Mouse (Mus musculus) lung, postnatal 0 days (tissue): ENCODE measurements at regions not wholly inside any gene's neighbourhood (a gene's known extent, or its start where the extent isn't known, plus 50 kb on each side); places are given as distances from the start of the nearest gene placed in this dataset.

Experiments used
- ATAC-seq: fragments of 200-750 bp; cut with Nextera tagmentation; 2 replicates; pipeline ENCODE4 v1.8.0; 2017; ENCODE audit warnings: moderate library complexity
- DNase-seq: peaks from one replicate; pipeline ENCODE4 v3.0.0-alpha.2; 2016; ENCODE audit warnings: low spot score
- H3K27ac ChIP-seq: fragments of 300-500 bp; sonication (generic); 2 replicates; pipeline ENCODE4 v1.5.1; 2014; ENCODE audit warnings: antibody characterized with exemption, mild to moderate bottlenecking, low read length, mixed read lengths
- H3K27me3 ChIP-seq: fragments of 300-500 bp; sonication (generic); replicated peaks from 2 replicates; pipeline ENCODE4 v1.6.1; 2014; ENCODE audit warnings: low read length, mixed read lengths; ENCODE audit not compliant: insufficient read depth
- H3K36me3 ChIP-seq: fragments of 300-500 bp; sonication (generic); 2 replicates; pipeline ENCODE4 v1.6.1; 2014; ENCODE audit warnings: low read length, mixed read lengths; ENCODE audit not compliant: insufficient read depth
- H3K4me1 ChIP-seq: fragments of 300-500 bp; sonication (generic); 2 replicates; pipeline ENCODE4 v1.6.1; 2014; ENCODE audit warnings: antibody characterized with exemption, low read depth, low read length, mixed read lengths; ENCODE audit not compliant: insufficient read depth
- H3K4me2 ChIP-seq: fragments of 300-500 bp; sonication (generic); replicated peaks from 2 replicates; pipeline ENCODE4 v1.6.1; 2014; ENCODE audit warnings: low read depth, mild to moderate bottlenecking, low read length, moderate library complexity, mixed read lengths
- H3K4me3 ChIP-seq: fragments of 300-500 bp; sonication (generic); 2 replicates; pipeline ENCODE4 v1.5.1; 2014; ENCODE audit warnings: low read depth, low read length
- H3K9ac ChIP-seq: fragments of 300-500 bp; sonication (generic); replicated peaks from 2 replicates; pipeline ENCODE4 v1.6.1; 2014; ENCODE audit warnings: low read depth, mild to moderate bottlenecking
- H3K9me3 ChIP-seq: fragments of 300-500 bp; sonication (generic); 2 replicates; pipeline ENCODE4 v1.6.1; 2016; ENCODE audit warnings: low read length, mixed read lengths
- CTCF ChIP-seq: IDR thresholded peaks from 2 replicates; pipeline ENCODE4 v1.5.1; 2016; ENCODE audit warnings: antibody characterized with exemption, mild to moderate bottlenecking
- EP300 ChIP-seq: IDR thresholded peaks from 2 replicates; pipeline ENCODE4 v1.6.1; 2016; ENCODE audit warnings: antibody characterized with exemption, mild to moderate bottlenecking, control low read depth
- WGBS: fragments of 180-500 bp; shearing (Covaris S2); extraction: QIAGEN DNeasy Blood & Tissue Kit; methylation state at CpG from one replicate; pipeline ENCODE4 v1.1.7; 2014; 5-methylcytosine and 5-hydroxymethylcytosine counted together

- 57% methylated on average over 8 of the region's 8 CpGs for WGBS
- TF ChIP-seq CTCF (no peak), EP300 (no peak)
These were observed 53.7 kb upstream of the Gm26657 start for GRCm38 (mm10) chr4:56686141-56686540.

GRCm38 (mm10) chr4:56685696-56686095, 54.2 kb upstream of the Gm26657 start:
- no peak overlapping the region for H3K27ac ChIP-seq
- H3K9me3 ChIP-seq = no peaks in the 10 kb centered on the region
- no peak overlapping the region for H3K4me3 ChIP-seq
- H3K4me1 ChIP-seq = no peaks in the 10 kb centered on the region
- TF ChIP-seq CTCF = no peak
- no peak for TF ChIP-seq EP300
- no peak overlapping the region for H3K4me2 ChIP-seq
- ATAC-seq = no peak
- H3K27me3 ChIP-seq = no peaks in the 10 kb centered on the region
- WGBS = 52% methylated on average over 8 of the region's 8 CpGs
- no peaks in the 10 kb centered on the region for H3K36me3 ChIP-seq
- no peak for DNase-seq
- H3K9ac ChIP-seq = no peak overlapping the region

More at GRCm38 (mm10) chr4:56686141-56686540, 53.7 kb upstream of the Gm26657 start:
- Histone ChIP-seq H3K9me3 (no peaks in the 10 kb centered on the region), H3K4me3 (no peak overlapping the region), H3K4me1 (no peaks in the 10 kb centered on the region), H3K9ac (no peak overlapping the region), H3K27me3 (no peaks in the 10 kb centered on the region), H3K27ac (no peak overlapping the region), H3K36me3 (no peaks in the 10 kb centered on the region), H3K4me2 (no peak overlapping the region)
- ATAC-seq (no peak), DNase-seq (no peak)

GRCm38 (mm10) chr4:56685123-56685522, 54.7 kb upstream of the Gm26657 start:
- Histone ChIP-seq H3K27me3 (no peaks in the 10 kb centered on the region), H3K4me1 (no peaks in the 10 kb centered on the region), H3K9ac (no peak overlapping the region), H3K27ac (no peak overlapping the region), H3K4me3 (no peak overlapping the region), H3K36me3 (no peaks in the 10 kb centered on the region), H3K4me2 (no peak overlapping the region), H3K9me3 (no peaks in the 10 kb centered on the region)
- under 1% methylated on average over 9 of the region's 9 CpGs for WGBS
- DNase-seq (peak; percentile 93), ATAC-seq (peak; percentile 90)
- TF ChIP-seq CTCF (peak; percentile 90), EP300 (peak; percentile 60; the same call in 1 of the 2 replicates)

GRCm38 (mm10) chr4:56684031-56684430, 55.8 kb upstream of the Gm26657 start:
- H3K4me1 ChIP-seq = no peaks in the 10 kb centered on the region
- no peak overlapping the region for H3K27ac ChIP-seq
- H3K27me3 ChIP-seq = no peaks in the 10 kb centered on the region
- H3K36me3 ChIP-seq = no peaks in the 10 kb centered on the region
- no peak for TF ChIP-seq CTCF
- TF ChIP-seq EP300 = no peak
- H3K4me2 ChIP-seq = no peak overlapping the region
- no peak overlapping the region for H3K9ac ChIP-seq
- WGBS = 58% methylated on average over 7 of the region's 7 CpGs
- no peak overlapping the region for H3K4me3 ChIP-seq
- ATAC-seq = peak; percentile 36; the same call in 1 of the 2 replicates
- peak; percentile 40 for DNase-seq
- H3K9me3 ChIP-seq = no peaks in the 10 kb centered on the region

- Histone ChIP-seq H3K27me3 (no peaks in the 10 kb centered on the region), H3K9me3 (no peaks in the 10 kb centered on the region), H3K4me2 (no peak overlapping the region), H3K36me3 (no peaks in the 10 kb centered on the region), H3K4me1 (no peaks in the 10 kb centered on the region), H3K27ac (no peak overlapping the region), H3K4me3 (no peak overlapping the region), H3K9ac (no peak overlapping the region)
- TF ChIP-seq CTCF = no peak
- no peak for TF ChIP-seq EP300
- 73% methylated on average over 8 of the region's 8 CpGs for WGBS
- ATAC-seq = no peak
- DNase-seq = no peak
These were observed 58.7 kb upstream of the Gm26657 start for GRCm38 (mm10) chr4:56681121-56681520.

- H3K4me1 ChIP-seq = no peaks in the 10 kb centered on the region
- no peak overlapping the region for H3K9ac ChIP-seq
- no peaks in the 10 kb centered on the region for H3K27me3 ChIP-seq
- ATAC-seq (no peak), DNase-seq (no peak)
- no peak overlapping the region for H3K4me3 ChIP-seq
- H3K4me2 ChIP-seq = no peak overlapping the region
- no peaks in the 10 kb centered on the region for H3K36me3 ChIP-seq
- no peak overlapping the region for H3K27ac ChIP-seq
- TF ChIP-seq CTCF (no peak), EP300 (no peak)
- H3K9me3 ChIP-seq = no peaks in the 10 kb centered on the region
- 71% methylated on average over 4 of the region's 4 CpGs for WGBS
These were observed 66.0 kb upstream of the Gm26657 start for GRCm38 (mm10) chr4:56673868-56674267.

- H3K27me3 ChIP-seq = no peaks in the 10 kb centered on the region
- no peak for TF ChIP-seq EP300
- TF ChIP-seq CTCF = no peak
- ATAC-seq = no peak
- no peak overlapping the region for H3K4me2 ChIP-seq
- WGBS = 71% methylated on average over 2 of the region's 2 CpGs
- H3K9me3 ChIP-seq = no peaks in the 10 kb centered on the region
- no peaks in the 10 kb centered on the region for H3K4me1 ChIP-seq
- H3K36me3 ChIP-seq = no peaks in the 10 kb centered on the region
- no peak overlapping the region for H3K27ac ChIP-seq
- H3K4me3 ChIP-seq = no peak overlapping the region
- no peak overlapping the region for H3K9ac ChIP-seq
- no peak for DNase-seq
These were observed 74.9 kb upstream of the Gm26657 start for GRCm38 (mm10) chr4:56664921-56665320.
